Mouse (Mus musculus) liver (tissue): ENCODE measurements at regions not wholly inside any gene's neighbourhood (a gene's known extent, or its start where the extent isn't known, plus 50 kb on each side); places are given as distances from the start of the nearest gene placed in this dataset.

Source experiments
- DNase-seq: peaks from one replicate; pipeline ENCODE4 v3.0.0-alpha.2; 2020; ENCODE audit warnings: mixed read lengths

DNA sequence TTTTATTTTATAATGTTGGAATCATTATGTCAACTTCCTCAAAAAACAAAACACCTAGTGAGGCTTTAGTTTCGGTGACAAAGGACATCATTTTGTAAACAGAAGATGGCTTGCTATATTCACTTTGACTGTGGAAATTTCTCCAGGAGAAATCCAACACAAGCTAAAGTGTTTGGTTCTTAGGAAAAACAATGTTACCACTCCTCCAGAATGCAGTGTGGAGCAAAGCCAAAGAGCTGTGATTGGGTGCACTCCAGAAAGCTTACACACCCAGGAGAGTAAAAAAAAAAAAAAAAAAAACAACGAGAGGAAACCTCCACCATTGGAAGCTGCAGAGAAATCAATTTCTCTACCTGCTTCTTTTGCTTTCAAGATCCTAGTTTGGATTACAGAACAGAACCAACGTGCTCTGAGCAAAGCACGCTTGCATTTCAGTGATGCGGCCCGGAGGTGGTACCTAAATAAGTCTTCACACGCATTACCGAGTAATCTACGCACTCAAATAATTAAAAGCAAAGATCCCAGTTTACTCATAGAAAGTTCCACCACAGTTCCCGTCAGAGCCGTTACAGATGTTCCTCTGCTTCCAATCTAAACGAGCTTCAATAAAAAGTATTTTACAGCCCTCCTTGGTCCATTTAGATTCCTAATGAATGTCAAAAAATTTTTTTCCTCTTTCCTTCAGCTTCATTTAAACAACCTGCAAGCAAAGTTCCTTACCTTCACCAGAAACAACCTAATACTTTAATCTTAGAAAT is 199.5 kb upstream of the Gk2 start:
- no peak for DNase-seq

DNA sequence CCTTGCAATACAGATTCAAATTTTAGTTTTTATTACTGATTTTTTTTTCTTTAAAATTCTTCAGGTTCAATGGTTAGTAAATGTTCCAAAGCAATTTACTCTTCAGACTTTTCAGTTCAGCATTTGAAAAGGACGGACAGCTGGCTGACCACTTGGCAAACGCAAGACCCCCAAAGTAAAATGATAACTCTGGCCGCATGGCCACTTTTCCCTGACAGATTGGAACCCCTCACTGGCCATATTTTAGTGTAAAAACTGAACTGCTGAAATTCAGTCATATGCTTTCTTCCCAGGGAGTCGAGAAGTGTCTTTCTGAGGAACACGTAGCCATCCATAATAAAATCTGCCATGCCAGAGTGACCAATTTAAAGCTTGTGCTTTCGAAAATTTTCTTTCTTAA is 198.4 kb upstream of the Gk2 start:
- no peak for DNase-seq

DNA sequence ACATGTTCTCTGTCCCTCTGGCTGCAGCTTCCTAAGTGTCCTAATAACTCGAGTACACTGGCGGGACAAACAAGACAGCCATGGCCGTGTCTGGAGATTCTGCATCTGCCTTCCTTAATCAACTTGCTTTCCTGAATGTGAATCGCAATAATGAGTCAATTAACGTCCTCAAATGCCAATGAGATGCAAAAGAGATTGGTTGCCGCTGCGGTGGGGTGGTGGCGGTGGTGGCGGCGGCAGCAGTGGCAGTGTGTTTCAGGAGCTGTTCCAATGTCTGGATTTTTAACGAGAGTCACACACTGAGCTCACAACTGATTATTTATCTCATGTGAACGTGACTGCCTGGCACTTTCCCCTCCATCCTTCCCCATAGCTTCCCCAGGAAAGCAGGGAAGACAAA is 197.6 kb upstream of the Gk2 start:
- no peak for DNase-seq

DNA sequence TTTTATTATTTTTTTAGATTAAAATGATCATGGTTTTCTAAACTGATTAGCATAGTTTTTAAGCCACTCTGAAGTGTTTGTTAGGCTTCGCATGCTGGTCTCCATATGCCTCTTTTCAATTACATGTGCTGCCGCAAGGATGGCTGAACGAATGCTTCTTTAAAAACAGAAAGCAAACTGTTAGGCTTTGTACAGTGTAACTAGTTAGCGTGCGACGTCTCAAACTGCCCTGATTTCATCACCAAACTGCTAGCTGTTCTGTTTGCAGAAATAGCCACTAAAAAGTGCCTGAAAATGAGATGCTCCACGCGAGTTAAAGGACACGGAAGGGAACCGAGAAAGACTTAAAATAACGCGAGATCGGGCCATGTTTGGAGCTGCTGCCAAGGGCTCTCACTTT is 185.4 kb upstream of the Gk2 start:
- DNase-seq = no peak

DNA sequence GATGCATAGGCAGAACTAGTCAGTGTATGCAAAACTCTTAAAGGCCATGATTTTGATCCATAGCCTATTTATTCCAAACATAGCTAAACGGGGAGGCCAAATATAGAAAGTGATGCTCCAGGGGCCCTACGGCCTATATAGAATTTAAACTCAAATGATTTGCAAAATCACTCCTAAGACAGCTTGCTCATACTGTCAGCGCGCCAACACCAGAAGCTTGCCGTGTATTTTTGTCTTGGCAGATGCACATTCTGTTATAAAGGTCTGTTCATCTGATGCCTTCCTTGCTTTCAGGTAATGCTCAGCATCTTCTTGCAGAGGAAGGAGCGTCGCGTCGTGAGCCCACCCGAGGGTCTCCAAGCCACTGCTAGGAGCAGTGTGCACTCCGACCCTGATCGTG is 184.8 kb upstream of the Gk2 start:
- DNase-seq = no peak

DNA sequence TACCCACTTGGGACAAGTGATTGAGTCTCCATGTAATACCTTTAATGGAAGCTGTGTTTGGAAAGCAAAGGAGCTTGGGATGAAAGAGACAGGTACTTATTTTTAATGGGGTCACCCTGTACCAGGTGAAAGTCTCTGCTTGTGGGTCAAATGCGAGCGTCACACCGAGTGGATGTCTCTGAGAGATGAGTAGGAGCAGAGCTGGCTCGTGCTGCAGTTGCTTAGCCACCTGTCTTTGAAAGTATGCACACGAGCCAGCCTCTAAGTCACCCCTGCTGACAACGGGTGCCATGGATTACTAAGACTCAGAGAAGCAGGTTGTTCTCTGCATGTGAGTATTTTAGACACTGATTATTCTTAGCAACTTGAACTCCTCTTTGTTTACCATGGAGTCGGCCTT is 179.5 kb upstream of the Gk2 start:
- DNase-seq = no peak

DNA sequence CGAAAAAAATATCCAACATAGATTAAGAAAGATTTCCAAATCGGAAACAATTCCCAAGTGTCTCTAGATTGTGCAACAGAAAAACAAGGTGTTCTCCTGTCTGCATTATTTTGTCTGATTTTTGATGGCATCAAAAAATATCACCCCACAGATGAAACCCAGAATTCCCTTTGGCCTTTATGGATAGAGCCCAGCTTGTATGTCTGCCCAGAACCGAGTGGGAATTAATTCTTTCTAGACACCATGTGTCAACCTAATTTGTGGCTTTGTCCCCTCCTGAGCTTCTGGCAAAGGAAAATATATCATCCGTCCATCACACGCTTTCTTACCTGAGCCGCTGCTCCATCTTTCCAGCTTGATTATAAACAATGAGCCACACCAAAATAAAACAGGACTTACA is 176.9 kb upstream of the Gk2 start:
- no peak for DNase-seq

DNA sequence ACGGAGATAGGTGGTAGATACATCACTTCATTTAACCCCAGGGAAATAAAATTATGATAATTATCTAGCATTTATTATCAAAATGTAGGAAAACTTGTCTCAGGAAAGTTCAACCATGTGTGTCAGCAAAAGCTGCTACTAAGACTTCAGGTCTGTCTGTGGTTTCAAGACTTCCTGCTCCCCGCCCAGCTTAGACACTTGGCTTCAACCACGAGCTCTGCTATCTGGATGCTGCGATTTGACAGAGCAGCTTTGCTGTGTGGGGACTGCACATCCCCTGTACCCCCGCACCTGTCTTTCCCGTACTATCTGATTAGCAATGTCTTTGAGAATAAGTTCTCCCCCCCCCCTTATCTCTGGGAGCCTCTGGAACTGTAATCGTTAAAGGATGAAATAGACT is 176.0 kb upstream of the Gk2 start:
- no peak for DNase-seq

DNA sequence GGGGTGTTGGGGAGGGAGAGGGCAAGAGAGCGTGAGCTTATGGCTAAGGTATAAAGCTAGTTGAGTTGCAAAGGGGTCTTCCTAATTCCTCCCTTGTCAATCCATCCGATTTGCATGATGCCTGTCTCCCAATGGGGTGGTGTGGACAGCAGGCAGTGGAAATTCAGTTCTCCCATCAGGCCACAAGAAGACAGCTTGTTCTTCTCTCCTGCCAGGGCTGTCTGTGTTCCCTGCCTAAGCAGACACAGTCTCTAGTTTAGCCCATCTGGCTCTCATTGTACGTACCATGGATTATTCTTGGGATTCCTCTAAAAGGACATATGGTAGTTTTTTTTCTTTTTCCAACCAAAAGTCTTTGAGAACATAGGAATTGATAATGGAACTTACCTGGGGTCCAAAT is 168.4 kb upstream of the Gk2 start:
- DNase-seq = no peak

DNA sequence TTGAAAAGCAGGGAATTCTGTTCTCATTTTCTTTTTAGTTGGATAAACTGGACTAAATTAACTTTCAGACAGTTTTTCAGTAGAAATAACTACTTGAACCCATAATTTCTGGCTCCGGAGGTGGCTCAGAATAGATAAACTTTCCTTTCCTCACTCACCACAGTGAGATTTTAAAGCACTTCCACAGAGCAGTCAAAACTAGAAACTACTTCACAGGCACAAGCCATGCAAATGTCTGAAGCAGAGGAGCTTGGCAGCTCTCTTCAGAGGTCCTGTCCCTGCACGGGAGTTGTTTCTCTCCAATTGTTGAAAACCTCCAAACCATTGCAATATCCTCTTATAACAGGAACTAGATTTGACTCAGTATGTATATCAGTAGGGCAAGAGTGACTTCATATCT is 163.1 kb upstream of the Gk2 start:
- DNase-seq = no peak

DNA sequence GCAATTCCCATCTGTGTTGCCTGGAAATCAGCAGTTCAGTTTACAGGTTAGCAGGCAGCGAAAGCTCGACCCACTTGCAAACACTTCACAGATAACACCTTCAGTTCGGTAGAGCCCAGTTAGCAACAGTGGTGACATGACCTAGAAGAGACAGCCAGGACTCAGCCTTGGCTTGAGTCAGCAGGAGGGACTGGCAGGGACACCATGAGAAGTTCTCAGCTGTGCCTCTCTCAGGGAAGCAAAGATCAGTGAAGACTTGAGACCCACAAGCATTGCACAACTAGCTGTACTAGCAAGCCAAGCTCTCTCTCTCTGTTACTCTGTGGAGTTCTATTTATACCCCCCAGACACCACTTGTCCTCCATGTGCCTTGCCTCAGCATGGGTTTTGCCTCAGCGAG is 161.6 kb upstream of the Gk2 start:
- no peak for DNase-seq

DNA sequence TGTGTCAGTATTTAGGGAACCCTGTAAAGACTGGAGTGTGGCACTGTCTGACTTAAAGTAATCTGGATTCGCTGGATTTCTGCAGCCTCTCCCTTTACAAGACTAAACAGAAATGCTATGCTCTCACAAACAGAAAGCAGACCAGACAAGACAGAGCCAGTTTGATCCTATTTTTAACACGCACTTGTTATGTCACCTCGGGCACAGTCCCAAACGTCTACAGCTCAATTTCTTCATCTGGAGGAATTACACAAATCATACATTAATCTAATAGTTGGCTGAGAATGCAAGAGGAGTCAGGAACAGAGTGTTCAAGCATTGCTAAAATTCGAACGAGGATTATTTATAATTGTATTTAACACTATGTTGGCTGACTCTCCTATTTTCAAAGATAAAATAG is 145.4 kb upstream of the Gk2 start:
- no peak for DNase-seq

DNA sequence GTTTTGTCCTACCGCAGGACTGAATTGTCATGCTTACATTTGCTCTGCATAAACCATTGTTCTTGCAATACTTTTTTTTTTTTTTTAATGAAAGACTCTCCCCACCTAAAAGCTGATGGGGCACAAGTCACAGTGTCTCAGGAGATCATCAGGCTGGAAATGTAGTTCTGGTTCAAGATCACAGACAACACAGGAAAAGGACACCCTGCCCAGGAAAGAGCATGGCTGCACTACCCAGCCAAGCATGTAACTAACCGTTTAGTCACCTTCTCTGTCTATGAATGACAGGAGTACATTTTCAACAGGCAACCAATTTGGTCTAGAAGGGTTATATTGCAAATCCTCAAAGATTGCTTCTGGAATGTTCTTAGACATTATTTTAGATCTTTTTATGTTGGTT is 144.6 kb upstream of the Gk2 start:
- no peak for DNase-seq

DNA sequence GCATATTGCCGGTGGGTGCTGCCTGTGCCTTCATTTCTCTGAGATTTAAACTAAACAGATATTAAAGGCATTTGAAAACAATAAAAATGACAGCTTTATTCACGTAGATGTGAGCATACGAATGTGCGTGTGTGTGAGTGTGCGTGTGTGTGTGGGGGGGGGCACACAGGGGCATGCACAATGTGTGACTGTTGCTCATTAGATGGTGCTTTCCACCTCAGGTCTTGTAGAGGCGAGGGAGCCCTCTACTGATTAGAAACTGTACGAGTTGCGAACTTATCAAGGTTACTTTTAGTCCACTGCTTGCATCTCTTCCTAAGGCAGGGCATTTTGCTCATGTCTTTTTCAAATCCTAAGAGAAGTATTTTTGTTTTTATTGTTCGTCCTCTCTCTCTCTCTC is 141.9 kb upstream of the Gk2 start:
- no peak for DNase-seq

DNA sequence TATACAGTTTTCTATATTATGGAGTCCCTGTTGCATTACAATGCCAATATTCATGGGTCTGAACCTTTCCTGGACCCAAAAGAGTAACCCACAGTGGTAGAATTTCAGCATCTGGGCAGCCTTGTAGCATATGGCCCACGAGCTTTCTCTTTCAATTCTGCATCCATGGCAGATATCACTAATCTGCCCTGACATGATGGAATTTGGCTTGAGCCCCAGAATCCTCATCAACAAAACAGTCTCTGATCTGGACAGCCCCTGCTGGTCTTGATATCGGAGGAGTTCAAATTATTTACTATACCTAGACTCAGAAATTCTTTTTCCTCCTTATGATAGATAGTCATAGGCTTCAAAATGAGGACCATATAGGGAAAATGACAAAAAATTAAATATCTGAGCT is 139.1 kb upstream of the Gk2 start:
- DNase-seq = no peak

DNA sequence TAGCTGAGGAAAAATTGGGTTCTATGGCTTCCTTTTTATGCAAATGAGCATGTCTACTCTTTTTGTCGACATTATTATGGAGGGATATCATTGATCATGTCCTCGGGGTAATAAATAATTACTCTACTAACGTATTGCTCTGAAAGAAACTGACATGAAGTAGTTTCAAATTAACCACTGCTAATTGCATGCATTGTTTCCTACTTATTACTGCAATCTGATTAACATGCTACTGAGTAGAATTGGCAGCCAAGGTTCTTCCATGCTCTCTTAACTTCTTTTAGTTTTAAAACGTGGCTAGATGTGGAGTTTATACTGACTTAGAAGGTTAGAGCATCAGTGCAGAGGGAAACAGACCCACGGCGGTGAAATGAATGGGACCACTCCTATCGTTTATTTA is 137.3 kb upstream of the Gk2 start:
- no peak for DNase-seq

DNA sequence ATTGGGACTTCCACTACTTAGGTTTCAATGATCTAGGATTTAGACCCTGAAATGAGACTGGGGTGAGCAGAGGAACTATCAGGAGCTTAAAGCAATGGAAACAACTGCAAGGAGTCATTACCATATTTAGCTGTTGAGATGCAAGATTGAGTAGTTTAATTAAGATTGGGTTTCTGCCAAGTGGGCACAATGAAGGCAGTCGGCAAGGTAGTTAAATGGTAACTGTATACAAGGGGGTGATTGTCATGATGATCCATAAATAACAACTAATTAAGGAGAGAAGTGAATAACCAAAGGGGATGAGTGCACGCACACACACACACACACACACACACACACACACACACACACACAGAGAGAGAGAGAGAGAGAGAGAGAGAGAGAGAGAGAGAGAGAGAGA is 125.7 kb upstream of the Gk2 start:
- no peak for DNase-seq

DNA sequence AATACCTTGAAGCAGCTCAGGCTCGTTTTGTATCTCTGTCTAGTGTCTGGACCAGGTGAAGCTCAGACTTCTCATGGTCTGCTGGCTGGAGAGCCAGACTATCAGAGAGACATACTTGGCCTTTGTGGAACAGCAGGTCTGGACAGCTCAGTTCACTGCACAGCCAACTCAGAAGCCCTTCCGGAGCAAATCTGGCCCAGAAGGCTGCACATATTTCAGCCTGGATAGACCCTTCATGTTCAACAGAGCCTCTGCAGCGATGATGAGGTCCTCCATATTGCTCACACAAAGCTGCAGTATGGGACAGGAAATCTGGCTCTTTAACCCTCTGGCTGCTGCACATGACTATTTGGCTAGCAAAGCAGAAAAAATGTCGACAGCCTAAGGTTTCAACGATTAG is 108.7 kb upstream of the Gk2 start:
- no peak for DNase-seq

DNA sequence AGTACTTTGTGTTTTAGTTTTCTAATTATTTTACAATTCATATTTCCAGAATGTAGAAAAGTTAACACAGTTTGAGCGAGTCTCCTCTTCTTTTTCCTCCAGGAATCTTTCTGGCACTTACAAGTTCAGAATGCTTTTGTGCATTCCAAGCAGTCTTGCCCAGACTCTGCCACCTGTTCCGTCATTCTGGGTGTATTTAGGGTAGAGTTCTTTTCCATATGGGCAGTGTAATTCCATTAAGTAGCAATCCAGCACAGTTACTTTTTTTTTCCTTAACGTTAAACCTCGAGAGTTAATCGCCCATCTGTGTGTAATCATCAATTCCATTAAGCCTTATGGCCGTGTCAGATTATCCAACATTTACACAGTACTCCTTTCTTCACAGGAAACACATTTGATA is 106.9 kb upstream of the Gk2 start:
- DNase-seq = no peak

DNA sequence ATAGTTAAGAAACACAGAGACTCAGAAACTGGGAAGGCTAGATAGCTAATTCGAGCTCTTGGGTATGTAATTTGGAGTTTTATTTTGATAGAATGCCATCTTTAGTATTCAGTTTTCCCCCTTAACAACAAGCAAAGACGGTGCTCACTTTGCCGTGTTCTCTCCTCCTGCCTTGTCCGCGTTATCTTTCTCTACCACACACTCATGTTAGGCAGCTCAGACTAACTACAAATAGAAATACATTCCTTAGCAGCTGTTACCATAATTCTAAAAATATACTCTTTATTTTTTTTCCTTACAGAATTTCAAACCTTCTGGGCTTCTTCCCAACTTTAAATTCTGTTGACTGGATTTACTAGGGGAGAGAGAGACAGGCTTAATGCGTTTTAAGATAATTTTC is 97.5 kb upstream of the Gk2 start:
- DNase-seq = no peak

DNA sequence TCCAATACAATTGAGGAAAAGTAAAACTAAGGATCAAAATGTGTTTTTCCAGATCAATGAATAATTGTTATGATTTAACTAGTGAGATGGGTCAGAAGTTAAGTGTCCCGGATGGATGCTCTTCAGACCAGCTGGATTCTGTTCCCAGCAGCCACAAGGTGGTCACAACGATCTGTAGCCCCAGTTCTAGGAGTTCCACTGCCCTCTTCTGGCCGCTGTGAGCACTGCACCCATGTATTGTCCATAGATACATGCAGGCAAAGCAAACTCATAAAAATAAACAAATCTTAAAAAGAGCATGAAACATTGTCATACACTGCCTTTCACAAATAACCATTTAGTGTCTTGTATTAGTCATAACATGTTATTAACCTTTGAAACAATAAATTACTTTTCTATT is 96.3 kb upstream of the Gk2 start:
- peak; percentile 13 for DNase-seq

DNA sequence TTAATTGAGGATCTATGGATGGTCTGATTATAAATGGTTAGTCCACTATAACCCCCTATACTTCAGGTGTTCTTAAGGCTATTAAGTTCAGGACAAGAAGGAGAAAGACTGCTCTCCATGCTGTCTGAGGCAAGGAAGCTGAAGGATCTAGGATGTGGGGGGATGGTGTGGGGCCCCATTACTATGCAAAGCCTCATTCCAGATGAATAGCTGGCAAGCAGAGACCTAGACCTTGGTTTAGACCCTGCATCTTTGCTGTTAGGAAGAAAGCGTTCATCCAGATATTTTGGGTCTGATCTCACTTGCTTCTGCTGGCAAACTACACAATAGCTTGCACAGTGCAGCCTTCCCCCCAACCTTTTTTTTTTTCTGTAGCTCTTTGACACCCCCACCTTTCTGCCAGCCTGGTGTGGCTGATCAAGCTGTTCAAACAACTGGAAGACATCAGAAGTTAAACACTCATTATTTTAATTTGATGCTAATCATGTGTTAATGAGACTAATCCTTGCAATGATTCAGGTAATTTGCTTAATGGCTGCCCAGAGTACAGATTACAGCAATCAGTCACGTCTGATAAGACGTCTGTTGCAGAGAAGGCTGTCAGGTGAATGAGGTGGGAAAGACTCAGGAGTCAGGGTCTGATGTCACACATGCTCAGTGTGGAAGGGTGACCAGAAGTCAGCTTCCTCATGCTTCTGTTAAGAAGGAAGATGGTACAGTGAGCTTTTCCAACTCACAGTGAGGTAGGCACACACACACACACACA is 80.9 kb upstream of the Gk2 start:
- DNase-seq = no peak

DNA sequence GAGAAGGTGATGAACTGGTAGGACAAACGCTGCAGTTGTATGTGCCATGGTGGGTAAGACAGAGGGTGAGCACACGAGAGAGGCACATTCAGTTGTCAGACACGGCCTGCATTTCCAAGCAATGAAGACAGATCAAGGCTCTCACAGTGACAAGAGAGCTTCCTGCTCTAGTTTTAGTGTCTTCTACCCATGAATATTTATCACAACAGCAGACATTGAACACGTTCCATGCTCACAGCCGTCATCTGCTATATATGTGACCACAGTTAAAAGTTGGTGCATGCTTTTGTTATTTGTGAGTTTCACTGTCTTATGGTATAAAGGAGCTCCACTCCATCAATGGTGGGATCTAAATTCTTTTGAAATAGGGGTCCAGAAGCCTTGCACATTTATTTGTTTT is 76.9 kb upstream of the Gk2 start:
- no peak for DNase-seq

DNA sequence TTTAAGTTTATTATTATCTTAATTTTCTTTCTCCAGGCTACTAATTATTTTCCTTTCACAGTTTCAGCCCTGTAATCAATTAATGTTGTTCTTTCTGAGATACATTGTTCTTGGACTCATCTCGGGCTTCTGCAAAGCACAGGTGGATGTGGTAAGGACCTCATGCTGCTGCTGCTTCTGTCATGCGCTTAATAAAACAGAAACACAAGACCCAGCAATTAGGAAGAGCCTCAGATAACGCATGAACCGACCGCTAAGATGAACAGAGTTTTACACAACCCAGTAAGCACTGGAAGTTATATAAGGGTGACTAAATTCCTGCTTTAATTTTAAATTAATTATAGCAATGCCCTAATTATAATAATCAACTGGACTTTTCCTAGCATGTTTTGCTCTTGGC is 70.7 kb upstream of the Gk2 start:
- DNase-seq = no peak
